Mouse (Mus musculus) lung, postnatal 10 days (tissue): ENCODE results near the gene Lrrc56.

Experiments
- DNase-seq: peaks from one replicate; pipeline ENCODE4 v3.0.0; 2021

The Lrrc56 gene

DNA sequence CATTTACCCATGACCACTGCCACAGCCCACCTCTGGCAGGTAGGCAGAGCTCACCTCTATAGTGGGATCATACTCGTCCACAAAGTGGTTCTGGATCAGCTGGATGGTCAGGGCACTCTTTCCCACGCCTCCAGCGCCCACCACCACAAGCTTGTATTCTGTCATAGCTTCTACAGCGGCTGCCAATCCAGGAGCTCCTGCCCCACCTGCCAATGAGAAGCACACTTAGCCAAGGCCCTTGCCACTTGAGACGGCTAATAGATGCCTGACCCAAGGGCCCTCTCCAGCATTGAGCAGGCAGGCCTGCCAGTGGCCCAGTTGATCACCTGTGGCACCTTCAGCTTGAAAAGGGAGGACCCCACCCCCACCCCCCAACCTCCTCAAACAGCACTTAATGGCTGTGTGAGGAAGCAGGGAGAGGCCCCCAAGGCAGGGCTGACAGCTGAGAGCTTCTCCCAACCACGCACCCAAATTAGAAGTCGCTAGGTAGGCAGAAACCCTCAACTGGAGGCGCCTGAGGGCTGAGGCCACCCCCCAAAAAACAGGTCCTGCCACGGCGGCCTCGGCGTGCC is 1.1 kb upstream of the Lrrc56 start:
- peak; percentile 60 for DNase-seq

DNA sequence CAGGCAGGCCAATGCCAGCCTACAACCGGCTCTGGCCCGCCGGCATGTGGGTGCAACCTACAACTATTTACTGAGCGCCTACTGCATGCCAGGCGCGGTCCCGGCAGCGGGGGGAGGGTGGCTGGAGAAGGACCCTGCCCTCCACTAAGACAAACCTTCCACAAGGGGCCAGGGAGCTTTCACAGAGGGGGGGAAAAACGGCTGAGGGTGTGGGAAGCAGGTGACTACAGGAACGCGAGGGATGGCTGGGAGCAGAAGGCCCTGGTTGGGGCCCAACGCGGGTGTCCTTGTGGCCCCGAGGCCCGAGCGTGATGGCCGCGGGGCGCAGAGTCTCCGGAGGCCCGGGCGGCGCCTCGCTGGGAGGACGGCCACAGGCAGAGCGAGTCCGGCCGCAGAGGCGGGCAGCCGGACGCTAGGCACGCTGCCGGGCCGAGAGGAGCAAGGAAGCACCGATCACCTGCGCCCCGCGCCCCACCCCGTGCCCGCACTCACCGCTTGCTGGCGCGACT is 555 bp upstream of the Lrrc56 start:
- DNase-seq, result peak; percentile 50

DNA sequence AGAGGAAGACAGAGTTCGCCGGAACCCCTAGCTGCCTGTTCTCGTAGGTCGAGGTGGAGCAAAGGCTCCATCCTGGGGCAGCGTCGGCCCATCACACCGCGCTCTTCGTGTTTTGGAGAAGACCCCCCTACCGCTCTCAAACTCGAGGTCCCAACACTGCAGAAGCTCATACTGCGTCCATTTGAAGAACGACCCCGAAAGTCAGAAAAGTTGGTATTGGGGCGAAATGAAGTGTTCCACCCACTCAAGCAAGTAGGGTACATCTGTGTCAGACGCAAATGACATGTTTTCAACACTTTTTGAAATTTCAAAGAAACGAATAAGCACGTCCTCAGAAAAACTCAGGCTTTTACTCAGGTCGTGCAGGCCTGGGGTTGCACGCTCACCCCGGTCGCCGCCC is 452 bp downstream of the Lrrc56 start:
- DNase-seq, result no peak

DNA sequence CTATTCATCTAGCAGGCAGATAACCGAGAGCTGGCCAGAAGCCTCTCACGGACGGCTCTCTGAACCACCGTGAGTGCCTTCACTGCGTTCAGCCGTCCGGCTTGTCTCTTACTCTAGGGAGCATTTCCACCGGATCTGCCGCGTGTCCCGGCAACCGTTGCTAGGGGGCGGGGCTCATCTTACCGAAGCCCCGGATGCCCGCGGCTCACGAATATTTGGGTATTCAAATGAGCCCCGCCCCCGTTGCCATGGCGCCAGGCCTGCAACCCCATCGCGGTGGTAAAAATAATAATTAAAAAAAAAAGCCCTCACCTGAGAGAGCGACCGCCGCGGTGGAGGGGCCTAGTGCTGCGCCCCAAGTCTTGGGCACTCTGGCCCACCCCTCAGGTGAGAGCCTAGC is 873 bp downstream of the Lrrc56 start:
- DNase-seq, result peak; percentile 95

DNA sequence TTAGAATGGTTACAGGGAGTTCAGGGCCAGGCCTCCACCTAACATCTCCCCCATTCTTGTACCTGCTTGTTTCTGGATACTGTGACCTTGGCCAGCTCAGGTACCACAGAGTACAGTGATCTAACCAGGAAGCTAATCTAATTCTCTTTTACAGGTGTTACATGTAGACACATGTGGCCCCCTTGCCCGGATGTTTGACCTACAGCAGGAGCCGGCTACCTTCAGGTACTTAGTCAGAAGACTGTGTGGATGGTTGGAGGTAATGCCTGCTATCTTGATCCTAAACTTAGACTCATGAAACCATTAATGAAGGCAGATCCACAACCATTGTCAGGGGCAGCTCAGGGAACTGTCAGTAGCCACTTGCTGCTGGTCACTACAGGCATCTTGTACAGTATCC is 1.8 kb downstream of the Lrrc56 start:
- no peak for DNase-seq

DNA sequence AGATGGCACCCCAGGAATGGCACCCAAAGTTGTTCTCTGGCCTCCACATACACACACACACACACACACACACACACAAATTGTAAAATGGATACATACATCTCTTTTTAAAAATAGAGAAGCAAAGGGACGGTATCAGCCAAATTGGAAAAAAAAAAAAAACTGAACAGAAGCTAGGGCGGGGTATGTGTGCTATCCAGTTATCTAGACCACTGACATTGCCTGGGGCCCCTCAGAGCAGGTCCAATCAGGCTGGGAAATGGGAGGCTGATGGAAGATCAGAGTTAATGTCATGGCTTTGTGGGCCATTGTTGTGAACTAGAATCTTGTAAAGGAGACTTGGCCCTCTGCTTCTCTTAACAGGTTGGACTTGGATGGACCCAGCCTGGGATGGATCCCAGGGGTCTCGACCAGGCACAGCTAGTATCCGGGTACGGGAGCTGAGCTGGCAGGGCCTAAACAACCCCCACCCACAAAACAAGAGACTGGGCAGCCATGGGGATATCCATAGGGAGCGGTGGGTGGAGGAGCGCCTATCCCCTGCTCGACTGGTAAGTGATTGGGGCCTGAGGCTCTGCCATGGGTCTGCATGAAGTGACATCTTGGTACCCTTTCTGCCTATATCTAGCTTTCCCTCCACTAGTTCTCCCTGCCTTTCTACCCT is 2.8 kb downstream of the Lrrc56 start:
- no peak for DNase-seq

DNA sequence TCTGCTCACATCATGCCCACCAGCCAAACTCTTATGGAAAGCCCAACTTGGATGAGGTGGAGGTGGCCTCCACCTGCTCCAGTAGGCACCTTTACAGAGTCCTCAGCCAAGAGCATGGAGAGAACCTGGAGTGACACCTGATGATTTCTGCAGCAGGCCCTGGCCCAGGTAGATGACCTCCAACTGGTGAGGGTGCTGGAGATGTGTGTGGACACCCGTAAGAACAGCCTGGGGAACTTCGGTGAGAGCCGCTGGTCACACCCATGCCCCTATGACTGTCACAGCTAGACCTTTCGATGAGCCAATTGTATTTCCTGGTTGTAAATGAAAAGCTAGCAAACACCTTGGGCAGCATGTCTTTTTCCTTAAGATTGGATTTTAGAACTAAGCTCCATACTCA is 4.2 kb downstream of the Lrrc56 start:
- no peak for DNase-seq

DNA sequence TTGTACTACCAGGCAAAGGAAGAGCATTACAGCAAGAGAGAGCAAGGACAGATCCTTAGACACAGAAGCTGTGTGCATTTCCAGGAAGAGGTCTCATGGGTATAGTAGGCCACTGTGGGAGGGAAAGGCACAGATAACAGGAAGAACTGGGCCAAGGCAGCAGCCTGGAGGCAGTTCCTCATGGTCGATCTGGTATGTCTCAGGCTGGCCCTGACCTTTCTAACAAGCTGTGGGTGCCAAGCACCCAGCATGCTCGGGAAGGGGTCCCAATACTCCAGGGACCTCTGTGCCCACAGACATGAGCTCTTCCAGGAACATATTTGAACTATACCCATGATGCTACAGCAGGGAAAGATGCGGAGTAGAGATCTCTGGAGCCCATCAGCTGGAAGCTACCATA is 10.6 kb downstream of the Lrrc56 start:
- DNase-seq, result no peak

DNA sequence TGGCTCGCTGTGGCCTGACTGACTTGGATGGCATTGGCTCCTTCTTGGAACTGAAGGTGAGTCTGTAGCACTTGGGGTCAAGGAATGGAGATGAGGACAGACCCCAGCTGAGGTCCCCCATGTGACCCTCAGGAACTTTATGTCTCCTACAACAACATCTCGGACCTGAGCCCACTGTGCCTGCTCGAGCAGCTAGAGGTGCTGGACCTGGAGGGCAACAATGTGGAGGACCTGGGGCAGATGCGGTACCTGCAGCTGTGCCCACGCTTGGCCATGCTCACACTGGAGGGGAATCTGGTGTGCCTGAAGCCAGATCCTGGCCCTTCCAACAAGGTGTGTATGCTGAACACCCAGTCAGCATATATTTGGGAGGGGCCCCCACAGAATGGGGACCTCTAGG is 11.5 kb downstream of the Lrrc56 start:
- no peak for DNase-seq

DNA sequence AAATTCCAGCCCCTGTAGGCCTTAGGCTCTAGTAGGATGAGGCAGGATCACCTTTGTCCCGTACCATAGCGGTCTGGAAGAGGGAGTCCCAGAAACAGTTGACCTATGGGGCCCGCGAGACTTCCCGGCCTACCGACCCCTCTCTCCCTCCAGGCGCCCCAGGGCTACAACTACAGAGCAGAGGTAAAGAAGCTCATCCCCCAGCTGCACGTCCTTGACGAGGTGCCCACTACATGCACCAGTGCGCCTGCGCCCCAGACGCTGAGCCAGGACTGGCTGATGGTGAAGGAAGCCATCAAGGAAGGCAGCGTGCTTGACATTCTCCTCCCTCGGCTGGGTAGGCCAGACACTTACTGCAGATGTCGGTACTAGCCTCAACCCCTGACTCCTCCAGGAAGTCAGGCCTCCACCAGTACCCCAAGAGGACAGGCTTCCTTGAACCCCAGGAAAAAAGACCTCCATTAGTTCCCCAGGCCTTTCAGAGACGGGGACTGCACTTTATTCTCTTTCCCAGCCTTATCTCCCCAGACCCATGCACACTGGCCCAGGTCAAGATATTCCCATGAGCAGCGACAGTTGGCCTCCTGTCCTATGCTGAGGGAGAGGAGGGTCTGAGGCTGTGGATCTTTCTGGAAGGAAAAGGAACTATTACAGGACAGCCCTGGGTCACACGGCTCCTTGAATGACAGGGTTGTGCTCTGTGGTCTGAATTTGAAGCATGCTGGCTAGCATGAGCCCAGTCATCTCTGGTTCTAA is 12.4 kb downstream of the Lrrc56 start:
- no peak for DNase-seq

DNA sequence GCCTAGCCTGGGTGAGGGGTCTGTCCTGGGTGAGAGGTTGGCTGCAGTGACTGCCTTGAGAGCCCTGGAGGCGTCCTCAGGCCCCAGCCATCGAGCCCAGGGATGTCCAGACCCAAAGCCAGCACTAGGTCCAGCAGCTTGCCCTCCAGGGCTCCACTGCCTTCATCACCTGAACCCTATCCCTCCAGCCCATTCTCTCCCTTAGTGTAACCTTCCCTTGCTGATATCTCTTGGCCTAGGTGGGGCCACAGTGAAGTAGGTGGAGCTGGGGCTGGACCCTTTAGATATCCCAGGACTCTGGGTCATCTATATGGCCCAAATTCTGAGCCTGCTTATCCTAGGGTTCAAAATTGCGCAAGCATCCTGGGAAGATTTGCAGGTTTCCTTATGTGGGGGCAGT is 15.6 kb downstream of the Lrrc56 start:
- DNase-seq, result no peak

DNA sequence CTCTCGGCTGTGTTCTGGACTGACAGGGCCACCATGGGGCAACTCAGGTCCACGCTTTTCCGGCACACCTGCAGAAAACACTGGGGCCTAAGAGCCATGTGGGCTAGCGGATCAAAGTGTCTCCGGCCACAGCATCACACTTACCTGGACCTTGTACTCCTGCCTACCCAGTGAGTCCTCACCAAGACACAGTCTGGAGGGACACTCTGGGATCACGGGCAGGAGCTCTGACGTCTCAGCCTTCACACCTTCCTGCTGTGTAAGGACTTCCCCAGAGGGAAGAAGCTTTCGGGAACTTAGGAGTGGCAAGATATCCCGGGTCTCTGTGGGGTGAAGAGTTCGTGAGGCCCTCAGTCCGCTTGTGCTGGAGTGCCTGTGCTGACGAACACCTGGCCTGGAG is 16.2 kb downstream of the Lrrc56 start:
- DNase-seq, result no peak

DNA sequence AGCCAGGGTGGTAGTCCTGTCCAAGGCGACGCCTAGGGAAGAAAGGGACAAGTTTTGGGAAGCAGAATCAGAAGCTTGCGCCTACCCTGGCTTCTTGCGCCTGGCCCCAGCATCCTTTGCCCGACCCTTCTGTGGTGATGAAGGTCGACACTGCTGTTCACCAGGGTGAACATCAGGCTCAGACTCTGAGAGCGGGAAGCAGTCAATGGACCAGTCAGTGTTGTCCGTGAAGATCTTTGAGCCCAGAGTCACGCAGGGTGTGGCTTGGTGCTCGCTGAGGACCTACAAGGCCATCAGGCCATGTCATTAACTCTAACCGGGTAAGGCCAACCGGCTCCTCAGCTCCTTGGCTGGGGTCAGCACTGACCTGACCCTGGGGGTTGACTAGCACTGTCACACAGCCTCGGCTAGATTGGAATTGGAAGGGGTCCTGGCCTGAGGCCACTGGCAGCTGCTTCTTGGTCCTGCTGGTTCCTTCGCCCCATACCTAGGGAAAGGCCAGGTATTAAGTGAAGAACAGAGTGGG is 16.7 kb downstream of the Lrrc56 start:
- no peak for DNase-seq

DNA sequence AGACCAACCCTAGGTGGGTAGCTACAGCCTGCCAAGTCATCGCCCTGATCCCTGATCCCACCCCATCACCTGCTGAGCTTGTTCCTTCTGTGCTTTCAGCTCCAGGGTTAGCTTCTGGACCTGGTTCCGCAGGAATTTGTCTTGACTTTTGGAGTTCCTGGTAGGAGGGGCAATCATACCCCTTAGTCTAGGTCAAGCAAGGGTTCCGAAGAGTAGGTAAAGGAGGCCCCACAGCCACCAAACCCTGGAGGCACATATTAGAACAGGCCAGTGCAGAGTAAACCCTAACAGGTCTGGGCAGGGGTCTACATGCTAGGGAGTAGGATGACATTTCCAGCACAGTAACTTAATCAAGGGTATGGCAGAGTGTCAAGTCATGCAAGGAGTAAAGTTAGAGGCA is 19.2 kb downstream of the Lrrc56 start:
- DNase-seq, result no peak

DNA sequence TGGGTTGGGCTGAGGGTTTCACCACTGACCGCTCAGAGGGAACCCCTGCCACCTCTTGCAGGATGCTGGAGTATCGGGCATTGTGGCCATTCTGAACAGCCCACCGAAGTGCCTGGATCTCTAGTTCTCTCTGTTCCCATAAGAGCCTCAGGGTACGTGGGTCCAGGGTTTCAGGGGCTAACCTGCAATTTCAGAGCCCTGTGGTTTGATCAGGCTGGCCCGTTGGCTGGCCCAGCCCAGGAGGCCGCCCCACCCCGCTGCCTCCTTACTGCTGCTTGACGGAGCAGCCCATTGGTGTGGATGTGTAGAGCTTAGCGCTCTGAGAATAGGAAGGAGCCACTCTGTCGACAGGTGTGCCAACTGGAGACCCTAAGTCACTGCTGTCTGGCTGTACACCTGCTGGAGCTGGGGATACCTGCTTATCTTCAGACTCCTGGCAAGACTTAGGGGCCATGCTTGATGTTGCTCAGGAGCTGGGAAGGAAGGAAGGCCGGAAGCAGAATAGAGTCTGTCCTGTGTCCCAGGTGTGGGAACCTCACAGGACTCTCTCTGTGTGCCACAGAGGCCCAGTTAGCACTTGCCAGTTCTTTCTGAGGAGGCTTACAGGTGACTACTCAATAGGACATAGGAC is 19.8 kb downstream of the Lrrc56 start, which contains the start of gene Lmntd2:
Lmntd2 (minus strand) TSS at position 476 of the 631 bp plus-strand sequence.
- DNase-seq, result no peak

DNA sequence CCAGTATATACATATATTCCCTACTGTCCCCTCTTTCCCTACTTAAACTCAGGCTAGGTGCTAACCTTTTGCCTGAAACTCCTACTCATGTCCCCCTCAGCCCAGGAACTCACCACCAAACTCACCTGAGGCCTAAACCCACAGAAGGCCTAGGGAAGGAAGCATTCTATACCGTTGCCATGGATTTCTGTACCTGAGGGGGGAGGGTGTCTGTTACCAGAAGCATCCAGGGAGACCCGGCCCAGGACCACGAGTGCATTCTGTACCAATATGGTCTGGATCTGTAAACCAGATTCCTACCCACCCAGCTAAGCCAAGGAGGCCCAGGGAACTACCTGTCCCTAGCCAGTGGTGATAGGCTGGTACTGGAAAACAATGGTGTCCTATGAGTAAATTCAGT is 20.4 kb downstream of the Lrrc56 start:
- DNase-seq, result no peak

DNA sequence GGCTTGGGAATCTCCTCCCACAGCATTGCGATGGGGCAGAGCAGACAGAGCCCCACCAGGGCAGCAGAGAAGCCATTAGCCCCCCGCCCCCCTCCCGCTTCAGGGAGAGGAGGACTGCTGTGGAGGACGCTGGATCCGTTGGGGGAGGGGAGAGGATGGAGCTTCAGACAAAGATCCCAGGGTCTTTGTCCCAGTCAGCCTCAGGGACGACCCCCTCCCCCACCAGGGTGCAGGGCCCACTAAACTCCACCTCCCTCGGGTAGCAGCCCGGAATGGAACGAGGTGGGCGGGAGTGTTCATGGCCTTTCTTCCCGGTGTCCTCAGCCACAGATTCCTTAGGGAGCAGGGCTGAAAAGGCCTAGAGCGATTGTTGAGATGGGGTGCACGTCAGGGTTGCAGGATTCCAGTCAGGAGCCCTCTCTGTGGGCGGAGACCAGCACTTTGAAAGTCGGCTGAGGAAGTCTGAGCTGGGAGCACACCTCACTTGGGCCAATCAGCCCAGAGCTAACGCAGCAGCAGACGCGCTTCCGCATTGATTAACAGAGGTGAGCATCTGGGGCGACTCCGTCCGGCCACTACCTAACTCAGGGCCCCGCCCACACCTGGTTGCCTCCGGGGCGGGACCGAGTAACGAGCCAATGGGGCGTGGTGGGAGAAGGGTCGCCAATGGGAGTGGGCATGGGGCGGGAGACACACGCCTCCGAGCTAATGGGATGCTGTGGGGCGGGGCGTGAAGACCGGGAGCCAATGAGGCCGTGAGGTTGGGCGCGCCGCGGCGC is 21.3 kb downstream of the Lrrc56 start, which contains the start of gene Rassf7:
Rassf7 (plus strand) TSS at position 760 of the 779 bp plus-strand sequence.
- DNase-seq, result peak; percentile 96

DNA sequence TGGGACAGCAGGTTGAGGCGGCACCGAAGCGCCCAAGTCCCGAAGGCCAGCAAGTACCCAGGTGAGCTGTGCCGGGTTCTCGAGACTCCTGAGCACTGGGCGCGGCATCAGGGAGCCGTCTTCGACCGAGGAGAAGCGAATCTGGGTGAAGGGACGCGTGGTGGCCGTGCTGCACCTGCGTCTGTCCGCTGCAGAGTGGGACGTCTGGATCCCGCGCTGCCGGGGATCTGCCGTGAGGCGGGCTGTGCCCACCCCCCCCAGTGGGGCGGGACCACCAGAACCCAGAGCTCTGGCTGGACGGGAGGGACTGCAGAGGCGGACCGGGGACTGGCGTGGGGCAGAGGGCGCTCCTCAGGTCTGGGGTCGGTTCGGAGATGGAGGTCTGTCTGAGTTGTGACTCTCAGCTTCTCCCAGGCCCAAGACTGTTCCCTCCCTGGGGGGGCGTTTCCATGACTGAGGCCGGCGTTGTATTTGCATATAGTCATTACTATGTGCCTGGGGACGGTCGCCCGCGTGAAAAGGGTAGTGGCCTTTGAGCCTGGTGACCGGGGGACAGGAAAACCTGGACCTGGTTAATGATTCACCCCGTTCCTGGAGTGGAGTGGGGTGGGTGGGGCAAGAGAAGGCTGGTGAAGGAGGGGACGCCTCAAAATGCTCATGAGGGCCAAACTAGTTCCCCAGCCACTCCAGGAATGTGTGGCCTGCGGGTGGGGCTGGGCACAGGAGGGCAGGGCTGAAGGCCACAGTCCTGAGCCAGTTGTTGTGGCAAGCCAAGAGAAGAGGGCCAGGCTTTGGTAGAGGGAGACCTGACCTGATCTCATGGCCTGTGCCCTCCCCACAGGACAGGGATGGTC is 22.1 kb downstream of the Lrrc56 start:
- peak; percentile 91 for DNase-seq

DNA sequence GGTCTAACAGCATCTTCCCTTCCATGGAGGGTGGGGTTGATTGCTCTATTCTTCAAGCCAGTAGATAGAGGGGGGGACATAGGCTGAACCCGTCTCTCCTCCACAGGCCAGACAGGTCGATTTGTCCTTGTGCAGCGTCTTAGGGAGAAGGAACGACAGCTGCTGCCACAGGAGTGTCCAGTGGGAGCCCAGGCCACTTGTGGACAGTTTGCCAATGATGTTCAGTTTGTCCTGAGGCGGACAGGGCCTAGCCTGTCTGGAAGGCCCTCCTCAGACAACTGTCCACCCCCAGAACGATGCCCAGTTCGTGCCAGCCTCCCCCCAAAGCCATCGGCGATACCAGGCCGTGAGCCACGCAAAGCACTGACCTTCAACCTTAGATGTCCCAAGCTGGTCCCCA is 22.9 kb downstream of the Lrrc56 start:
- no peak for DNase-seq

DNA sequence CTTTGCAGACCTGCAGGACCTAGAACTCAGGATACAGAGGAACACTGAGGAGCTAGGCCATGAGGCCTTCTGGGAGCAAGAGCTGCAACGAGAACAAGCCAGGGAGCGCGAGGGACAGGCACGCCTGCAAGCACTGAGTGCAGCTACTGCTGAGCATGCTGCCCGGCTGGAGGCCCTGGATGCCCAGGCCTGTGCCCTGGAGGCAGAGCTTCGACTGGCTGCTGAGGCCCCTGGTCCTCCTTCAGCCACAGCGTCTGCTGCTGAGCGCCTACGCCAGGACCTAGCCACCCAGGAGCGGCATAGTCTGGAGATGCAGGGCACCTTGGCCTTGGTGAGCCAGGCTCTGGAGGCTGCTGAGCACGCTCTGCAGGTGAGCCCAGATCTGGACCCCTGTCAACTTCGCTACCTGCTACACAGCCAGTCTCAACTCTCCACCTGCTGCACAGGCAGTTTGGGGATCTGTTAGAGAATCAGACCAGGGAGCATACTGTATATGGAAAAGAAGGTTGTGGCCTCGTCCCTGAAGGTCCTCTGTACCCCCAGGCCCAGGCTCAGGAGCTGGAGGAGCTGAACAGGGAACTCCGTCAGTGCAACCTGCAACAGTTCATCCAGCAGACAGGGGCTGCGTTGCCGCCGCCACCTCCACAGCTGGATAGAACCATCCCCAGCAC is 23.5 kb downstream of the Lrrc56 start:
- DNase-seq, result no peak

DNA sequence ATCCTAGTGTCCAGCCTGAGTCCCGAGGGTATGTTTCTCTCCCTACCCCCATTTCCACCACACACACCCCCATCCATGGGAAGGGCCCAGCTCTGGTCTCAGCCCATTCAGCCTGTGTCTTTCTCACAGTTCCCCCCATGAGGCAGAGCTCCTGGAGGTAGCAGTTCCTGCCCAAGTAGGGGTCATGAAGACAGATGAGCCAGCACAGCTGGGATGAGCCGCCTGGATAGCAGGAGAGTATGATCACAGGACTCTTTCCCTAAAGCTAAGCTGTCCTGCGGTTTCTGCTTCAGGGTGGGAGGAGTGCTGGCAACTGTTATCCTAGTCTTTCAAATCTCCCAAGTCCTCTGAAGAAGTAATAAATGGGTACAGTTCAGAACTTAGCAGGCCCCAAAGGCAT is 24.2 kb downstream of the Lrrc56 start:
- no peak for DNase-seq
